Mouse (Mus musculus) heart, adult 2 months (tissue): ENCODE measurements around the gene Kdm2b. TPM values are rescaled to one million over a fixed set of nuclear protein-coding genes. Genes with fewer than 3 reads are reported as not detected.

Experiments
- DNase-seq, 2 experiments: peaks; one replicate each; pipeline ENCODE4 v3.0.0; 2021
- H3K27ac ChIP-seq: fragments of 200-600 bp; 2 replicates; pipeline ENCODE4 v1.8.1; 2022
- H3K27me3 ChIP-seq: fragments of 200-500 bp; 2 replicates; pipeline ENCODE4 v1.6.1; 2012; ENCODE audit warnings: mild to moderate bottlenecking, low read length, inconsistent platforms, mixed read lengths; ENCODE audit not compliant: control insufficient read depth, insufficient read depth
- H3K36me3 ChIP-seq: fragments of 200-500 bp; 2 replicates; pipeline ENCODE4 v1.6.1; 2012; ENCODE audit warnings: low read length, inconsistent platforms; ENCODE audit not compliant: control insufficient read depth, insufficient read depth
- H3K4me1 ChIP-seq: fragments of 200-500 bp; 2 replicates; pipeline ENCODE4 v1.6.1; 2011; ENCODE audit warnings: low read length; ENCODE audit not compliant: control insufficient read depth, insufficient read depth
- H3K4me3 ChIP-seq: fragments of 200-600 bp; 2 replicates; pipeline ENCODE4 v1.8.1; 2022
- H3K79me2 ChIP-seq: fragments of 200-500 bp; replicated peaks from 2 replicates; pipeline ENCODE4 v1.6.1; 2012; ENCODE audit warnings: mild to moderate bottlenecking, inconsistent platforms, low read length, moderate library complexity, mixed read lengths; ENCODE audit not compliant: control insufficient read depth, insufficient read depth
- H3K9ac ChIP-seq: fragments of 200-500 bp; 2 replicates; pipeline ENCODE4 v1.6.1; 2012; ENCODE audit warnings: low read depth, mild to moderate bottlenecking, control low read depth, inconsistent platforms, low read length, mixed read lengths
- CTCF ChIP-seq: fragments of 200-600 bp; IDR thresholded peaks from 2 replicates; pipeline ENCODE4 v1.8.1; 2022; ENCODE audit warnings: antibody characterized with exemption, mild to moderate bottlenecking, moderate library complexity
- EP300 ChIP-seq: fragments of 200-500 bp; IDR thresholded peaks from 2 replicates; pipeline ENCODE4 v1.6.1; 2011; ENCODE audit warnings: low read depth, low read length, control low read depth; ENCODE audit not compliant: insufficient read depth
- POLR2A ChIP-seq: fragments of 200-500 bp; IDR thresholded peaks from 2 replicates; pipeline ENCODE4 v1.6.1; 2011; ENCODE audit warnings: mild to moderate bottlenecking, low read depth, low read length, control low read depth; ENCODE audit not compliant: insufficient read depth
- WGBS: fragments of 180-500 bp; shearing (Covaris S2); methylation state at CpG from one replicate; pipeline ENCODE4 v1.1.7; 2018; 5-methylcytosine and 5-hydroxymethylcytosine counted together
- intact Hi-C: fragments of 180-260 bp; cut with DNase I; formaldehyde crosslinking; loops from one replicate; pipeline ENCODE4 v1.15.1; 2025
- polyA plus RNA-seq: library from polyadenylated mRNA; depleted of rRNA; stranded (reverse); fragments of >200 nt; gene quantifications from 2 replicates; pipeline ENCODE4 v1.2.3, GENCODE M21; 2012
- total RNA-seq, 2 experiments: library from RNA; stranded (reverse); gene quantifications; 2 replicates each; pipeline ENCODE4 v1.2.3; 2021

Kdm2b gene
- total and polyA plus RNA-seq, 3 experiments: 8.2 to 14.6 (median 12.5) TPM

DNA sequence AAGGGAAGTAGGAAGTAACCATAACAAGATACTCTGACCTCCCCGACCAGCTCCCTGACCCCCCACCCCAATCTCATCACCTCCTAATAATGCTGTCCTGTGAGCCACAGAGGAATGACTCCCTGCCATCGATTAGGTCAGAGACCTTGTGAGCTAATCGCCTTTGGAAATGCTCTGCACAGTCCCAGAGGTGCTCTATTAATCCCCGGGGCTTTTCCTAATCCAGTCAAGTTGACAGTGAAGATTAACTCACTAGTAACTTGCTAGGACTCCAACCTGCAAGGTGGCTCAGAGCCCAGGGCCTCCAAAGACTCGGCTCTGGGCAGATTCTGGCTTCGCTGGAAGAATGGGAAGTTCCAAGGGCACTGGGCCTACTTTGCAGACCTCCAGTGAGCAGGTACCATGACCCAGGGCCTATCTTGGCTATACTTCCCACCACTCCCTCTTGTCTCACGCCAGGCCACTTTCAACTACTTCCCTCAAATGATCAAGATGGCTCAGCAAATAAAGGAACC lies 44.1 kb upstream of the Kdm2b start:
- TF ChIP-seq CTCF (no peak), POLR2A (no peak), EP300 (no peak)
- Histone ChIP-seq H3K9ac (no peak overlapping the region), H3K4me3 (no peak overlapping the region)

DNA sequence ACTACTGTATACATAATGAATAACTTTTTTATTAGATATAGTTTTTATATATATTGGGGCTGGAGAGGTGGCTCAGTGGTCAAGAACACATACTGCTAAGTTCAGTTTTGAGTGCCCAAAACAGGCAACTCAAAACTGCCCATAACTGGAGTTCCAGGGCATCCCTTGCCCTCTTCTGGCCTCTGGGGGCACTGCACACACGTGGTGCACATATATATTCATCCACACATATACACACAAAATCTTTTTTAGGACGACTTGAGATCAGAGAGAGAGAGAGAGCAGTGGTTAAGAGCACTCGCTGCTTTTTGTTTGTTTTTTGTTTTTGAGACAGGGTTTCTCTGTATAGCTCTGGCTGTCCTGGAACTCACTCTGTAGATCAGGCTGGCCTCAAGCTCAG lies 41.7 kb upstream of the Kdm2b start:
- intact Hi-C loops: no loop called here
- no peak overlapping the region for H3K9ac ChIP-seq
- TF ChIP-seq POLR2A (no peak), EP300 (no peak), CTCF (peak; percentile 13; the same call in 1 of the 2 replicates)
- H3K27me3 ChIP-seq: no peaks in the 10 kb centered on the region
- H3K27ac ChIP-seq: no peak overlapping the region
- WGBS: 96% methylated on average over 3 of the region's 3 CpGs
- peaks cover 11% of the 10 kb centered on the region for H3K4me1 ChIP-seq
- H3K4me3 ChIP-seq: no peak overlapping the region
- peaks cover 2% of the 10 kb centered on the region; the same call in 1 of the 2 replicates for H3K79me2 ChIP-seq
- no peaks in the 10 kb centered on the region; the same call in 1 of the 2 replicates for H3K36me3 ChIP-seq
- DNase-seq: no peak

More for the DNA sequence above, 44.1 kb upstream of the Kdm2b start:
- Histone ChIP-seq H3K27me3 (no peaks in the 10 kb centered on the region), H3K27ac (no peak overlapping the region), H3K79me2 (no peaks in the 10 kb centered on the region), H3K4me1 (peaks cover 4% of the 10 kb centered on the region; the same call in 1 of the 2 replicates), H3K36me3 (no peaks in the 10 kb centered on the region; the same call in 1 of the 2 replicates)
- intact Hi-C loops: no loop called here
- WGBS: 66% methylated on average over 7 of the region's 7 CpGs
- DNase-seq: peak in 1 of 2 experiments; percentile 15

DNA sequence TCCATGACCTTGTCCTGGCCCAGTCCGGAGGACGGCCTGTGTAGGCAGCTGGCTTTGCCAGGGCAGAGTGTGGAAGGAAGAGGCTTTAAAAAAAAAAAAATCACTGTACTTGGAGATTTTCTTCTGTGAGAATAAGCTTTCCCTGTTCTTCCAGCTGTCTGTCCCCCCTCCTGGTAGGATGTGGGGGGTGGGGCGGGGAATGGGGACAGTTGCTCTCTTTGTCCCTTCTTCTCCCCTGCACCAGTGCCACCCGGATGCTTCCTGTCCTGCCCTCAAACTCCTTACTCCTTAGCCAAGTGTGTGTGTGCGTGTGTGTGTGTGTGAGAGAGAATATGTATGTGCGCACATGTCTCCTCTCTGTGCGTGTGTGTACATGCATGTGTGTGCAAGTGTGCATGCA lies 40.1 kb upstream of the Kdm2b start:
- Histone ChIP-seq H3K36me3 (no peaks in the 10 kb centered on the region; the same call in 1 of the 2 replicates), H3K79me2 (peaks cover 2% of the 10 kb centered on the region; the same call in 1 of the 2 replicates), H3K27me3 (no peaks in the 10 kb centered on the region), H3K4me3 (no peak overlapping the region), H3K4me1 (peaks cover 9% of the 10 kb centered on the region), H3K9ac (no peak overlapping the region), H3K27ac (no peak overlapping the region)
- intact Hi-C loops: no loop called here
- DNase-seq: no peak
- TF ChIP-seq CTCF (no peak), POLR2A (no peak), EP300 (no peak)
- WGBS: 73% methylated on average over 7 of the region's 7 CpGs

DNA sequence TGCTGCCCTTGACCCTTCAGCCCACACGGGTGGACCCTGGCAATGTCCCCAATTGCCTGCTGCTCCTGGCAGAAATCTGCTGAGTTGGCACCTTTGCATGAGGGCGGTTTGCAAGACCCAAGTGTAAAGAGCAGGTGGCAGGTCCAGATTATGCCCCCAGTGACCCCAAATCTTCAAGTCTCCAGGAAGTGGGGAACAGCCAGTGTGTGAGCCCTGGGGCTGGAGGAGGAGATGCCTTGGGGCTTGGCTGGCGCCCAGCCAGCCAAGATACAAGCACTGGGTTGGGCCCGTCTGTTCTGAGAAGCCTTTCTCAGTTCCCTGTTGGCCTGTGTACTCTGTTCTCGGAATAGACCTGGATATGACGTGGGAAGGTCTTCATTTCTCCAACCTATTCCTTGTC lies 37.8 kb upstream of the Kdm2b start:
- H3K36me3 ChIP-seq: no peaks in the 10 kb centered on the region; the same call in 1 of the 2 replicates
- DNase-seq: peak in 1 of 2 experiments; percentile 39
- H3K27me3 ChIP-seq: no peaks in the 10 kb centered on the region
- H3K4me1 ChIP-seq: peaks cover 13% of the 10 kb centered on the region
- 26% methylated on average over 6 of the region's 6 CpGs for WGBS
- H3K4me3 ChIP-seq: no peak overlapping the region
- no peak overlapping the region for H3K27ac ChIP-seq
- intact Hi-C loops: no loop called here
- peaks cover 2% of the 10 kb centered on the region for H3K79me2 ChIP-seq
- TF ChIP-seq EP300 (no peak), CTCF (no peak), POLR2A (no peak)
- H3K9ac ChIP-seq: no peak overlapping the region

DNA sequence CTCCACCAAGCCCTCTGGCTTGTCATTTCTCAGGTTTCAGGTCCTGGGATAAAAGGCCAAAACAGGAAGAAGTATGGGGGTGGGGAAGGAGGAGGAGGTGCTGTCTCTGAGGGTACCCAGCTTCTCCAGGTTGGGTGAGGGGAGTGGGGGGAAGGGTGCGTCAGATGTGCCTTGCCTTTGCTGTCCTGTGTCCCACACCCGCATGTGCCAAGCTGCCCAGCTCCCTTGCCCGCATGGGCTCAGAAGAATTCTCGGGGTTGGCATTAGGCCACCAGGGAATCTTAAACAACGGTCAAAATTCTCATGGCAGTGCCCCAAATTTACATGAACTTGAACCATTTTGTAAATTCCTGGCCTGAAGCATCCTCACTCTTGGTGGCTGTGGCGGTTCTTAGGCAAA lies 36.8 kb upstream of the Kdm2b start:
- H3K36me3 ChIP-seq: no peaks in the 10 kb centered on the region; the same call in 1 of the 2 replicates
- H3K27me3 ChIP-seq: no peaks in the 10 kb centered on the region
- peaks cover 13% of the 10 kb centered on the region for H3K4me1 ChIP-seq
- DNase-seq: no peak
- H3K79me2 ChIP-seq: peaks cover 2% of the 10 kb centered on the region
- no peak overlapping the region for H3K4me3 ChIP-seq
- intact Hi-C loops: no loop called here
- H3K9ac ChIP-seq: no peak overlapping the region; the same call in 1 of the 2 replicates
- H3K27ac ChIP-seq: no peak overlapping the region
- 65% methylated on average over 6 of the region's 6 CpGs for WGBS
- TF ChIP-seq CTCF: no peak
- no peak for TF ChIP-seq EP300
- no peak for TF ChIP-seq POLR2A

DNA sequence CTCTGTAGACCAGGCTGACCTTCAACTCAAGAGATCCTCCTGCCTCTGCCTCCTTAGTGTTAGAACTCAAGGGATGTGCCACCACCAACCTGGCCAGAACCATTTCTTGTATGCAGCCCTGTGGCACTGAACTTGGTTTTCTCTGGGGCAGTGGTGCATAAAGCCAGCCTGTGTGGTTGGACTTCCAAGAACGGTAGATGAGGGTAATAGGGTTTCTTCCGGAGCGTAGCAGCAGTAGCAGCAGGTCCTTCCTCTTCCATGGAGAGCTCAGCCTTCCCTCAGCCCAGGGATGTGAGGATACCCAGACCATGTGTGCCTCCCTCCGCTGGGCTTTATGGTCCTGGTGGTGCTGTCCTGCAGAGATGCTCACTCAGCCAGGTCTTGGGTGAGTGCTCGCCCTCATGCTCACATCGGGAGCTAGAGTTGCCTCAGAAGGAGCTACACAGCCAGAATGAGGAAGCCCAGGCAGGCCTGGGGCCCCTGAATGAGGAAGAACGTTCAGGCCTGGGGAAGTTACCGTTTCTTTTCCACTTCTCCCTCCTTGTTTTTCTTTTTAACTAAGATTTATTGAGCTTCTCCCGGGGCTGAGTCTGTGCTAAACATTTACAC lies 35.4 kb upstream of the Kdm2b start:
- Histone ChIP-seq H3K4me3 (no peak overlapping the region), H3K27ac (no peak overlapping the region), H3K4me1 (peaks cover 13% of the 10 kb centered on the region), H3K79me2 (peaks cover 2% of the 10 kb centered on the region), H3K36me3 (peaks cover 2% of the 10 kb centered on the region), H3K9ac (no peak overlapping the region), H3K27me3 (no peaks in the 10 kb centered on the region)
- DNase-seq: peak in 1 of 2 experiments; percentile 64
- 77% methylated on average over 9 of the region's 9 CpGs for WGBS
- no peak for TF ChIP-seq POLR2A
- no peak for TF ChIP-seq EP300
- no peak for TF ChIP-seq CTCF
- intact Hi-C loops: no loop called here
